Mouse (Mus musculus): ENCODE results near the gene Myo5a.
A peak's percentile ranks its signal among the peaks of the same experiment; 100 is the strongest.

Myo5a gene

GRCm38 (mm10) chr9:75201506-75201905 lies 130.7 kb downstream of the Myo5a start:
- DNase-seq (ENCODE audit: low spot score): no peak

- no peak for DNase-seq (ENCODE audit: low spot score)
Observed at GRCm38 (mm10) chr9:75202036-75202435, 131.2 kb downstream of the Myo5a start.

GRCm38 (mm10) chr9:75209246-75209645 lies 138.4 kb downstream of the Myo5a start:
- DNase-seq (ENCODE audit: low spot score): no peak

GRCm38 (mm10) chr9:75210269-75210668 lies 139.5 kb downstream of the Myo5a start:
- DNase-seq (ENCODE audit: low spot score): no peak

GRCm38 (mm10) chr9:75214743-75215413 lies 144.1 kb downstream of the Myo5a start:
- no peak for DNase-seq (ENCODE audit: low spot score)

- no peak for DNase-seq (ENCODE audit: low spot score)
Observed at GRCm38 (mm10) chr9:75219942-75220341, 149.1 kb downstream of the Myo5a start.

- no peak for DNase-seq (ENCODE audit: low spot score)
Observed at GRCm38 (mm10) chr9:75221420-75222287, 150.8 kb downstream of the Myo5a start.

- no peak for DNase-seq (ENCODE audit: low spot score)
Observed at GRCm38 (mm10) chr9:75231841-75232746, 161.3 kb downstream of the Myo5a start, which contains the start of gene Myo5c. Gene Myo5c, plus strand, starts transcription at chr9:75232020.

- no peak for DNase-seq (ENCODE audit: low spot score)
Observed at GRCm38 (mm10) chr9:75232860-75233259, 162.0 kb downstream of the Myo5a start.

- DNase-seq (ENCODE audit: low spot score): no peak
Observed at GRCm38 (mm10) chr9:75234271-75234741, 163.5 kb downstream of the Myo5a start.

GRCm38 (mm10) chr9:75234983-75235627 lies 164.3 kb downstream of the Myo5a start:
- DNase-seq (ENCODE audit: low spot score): no peak

GRCm38 (mm10) chr9:75235696-75236095 lies 164.9 kb downstream of the Myo5a start:
- no peak for DNase-seq (ENCODE audit: low spot score)

GRCm38 (mm10) chr9:75236416-75237308 lies 165.8 kb downstream of the Myo5a start:
- no peak for DNase-seq (ENCODE audit: low spot score)

- no peak for DNase-seq (ENCODE audit: low spot score)
Observed at GRCm38 (mm10) chr9:75238179-75238578, 167.4 kb downstream of the Myo5a start.

- DNase-seq (ENCODE audit: low spot score): no peak
Observed at GRCm38 (mm10) chr9:75243052-75243451, 172.2 kb downstream of the Myo5a start.

GRCm38 (mm10) chr9:75243730-75244406 lies 173.1 kb downstream of the Myo5a start:
- peak; percentile 41 for DNase-seq (ENCODE audit: low spot score)

- no peak for DNase-seq (ENCODE audit: low spot score)
Observed at GRCm38 (mm10) chr9:75244527-75244926, 173.7 kb downstream of the Myo5a start.

- no peak for DNase-seq (ENCODE audit: low spot score)
Observed at GRCm38 (mm10) chr9:75246080-75246930, 175.5 kb downstream of the Myo5a start.

- DNase-seq (ENCODE audit: low spot score): no peak
Observed at GRCm38 (mm10) chr9:75247870-75248269, 177.1 kb downstream of the Myo5a start.
